Mouse (Mus musculus) lung, adult 2 months (tissue): ENCODE measurements at regions not wholly inside any gene's neighbourhood (a gene's known extent, or its start where the extent isn't known, plus 50 kb on each side); places are given as distances from the start of the nearest gene placed in this dataset.

Source experiments
- CTCF ChIP-seq: fragments of 200-500 bp; IDR thresholded peaks from 2 replicates; pipeline ENCODE4 v1.5.1; 2011; ENCODE audit warnings: mild to moderate bottlenecking, low read length, control low read depth; ENCODE audit not compliant: insufficient read depth
- POLR2A ChIP-seq: fragments of 200-500 bp; IDR thresholded peaks from 2 replicates; pipeline ENCODE4 v1.6.1; 2011; ENCODE audit warnings: low read depth, mild to moderate bottlenecking, control low read depth, low read length, borderline replicate concordance; ENCODE audit errors: extremely low read depth

GRCm38 (mm10) chr15:36364757-36365156, 642.8 kb downstream of the Zfp706 start:
- TF ChIP-seq CTCF: no peak
- TF ChIP-seq POLR2A: no peak
